Mouse (Mus musculus): ENCODE data around the gene Pfdn6.

GRCm38 (mm10) chr17:33916847-33917655 lies 23.1 kb downstream of the Pfdn6 start:
- 0 out of 2 replicates have a peak, but pooled peaks have one; percentile 0 for TF ChIP-seq CTCF (IDR thresholded peaks at IDR 0.05; ENCODE audit: control insufficient read depth, insufficient read depth, insufficient replicate concordance, low read depth, low read length)
- no peak; the same call in 1 of the 2 replicates for TF ChIP-seq POLR2A (IDR thresholded peaks at IDR 0.05; ENCODE audit: control insufficient read depth, low read depth, low read length)

Data from testis, adult 2 months (tissue).